Mouse (Mus musculus) forebrain, embryonic 13.5 days (tissue): Measurements from ENCODE around the gene Thnsl2. TPM values are rescaled to one million over a fixed set of nuclear protein-coding genes. Genes with fewer than 3 reads are reported as not detected.

Source experiments
- ATAC-seq: fragments of 200-750 bp; cut with Nextera tagmentation; 2 replicates; pipeline ENCODE4 v1.8.0; 2017
- H3K27ac ChIP-seq: fragments of 300-500 bp; sonication (generic); 2 replicates; pipeline ENCODE4 v1.5.1; 2015; ENCODE audit warnings: inconsistent platforms, mild to moderate bottlenecking, moderate library complexity
- H3K27me3 ChIP-seq: fragments of 300-500 bp; sonication (generic); 2 replicates; pipeline ENCODE4 v1.6.1; 2015; ENCODE audit warnings: mild to moderate bottlenecking, inconsistent platforms
- H3K36me3 ChIP-seq: fragments of 300-500 bp; sonication (generic); 2 replicates; pipeline ENCODE4 v1.6.1; 2015; ENCODE audit warnings: mild to moderate bottlenecking, inconsistent platforms; ENCODE audit not compliant: poor library complexity, severe bottlenecking
- H3K4me1 ChIP-seq: fragments of 300-500 bp; sonication (generic); 2 replicates; pipeline ENCODE4 v1.6.1; 2015; ENCODE audit warnings: inconsistent platforms
- H3K4me2 ChIP-seq: fragments of 300-500 bp; sonication (generic); 2 replicates; pipeline ENCODE4 v1.6.1; 2015; ENCODE audit warnings: inconsistent platforms, mild to moderate bottlenecking, moderate library complexity
- H3K4me3 ChIP-seq: fragments of 300-500 bp; sonication (generic); 2 replicates; pipeline ENCODE4 v1.5.1; 2015; ENCODE audit warnings: mild to moderate bottlenecking, inconsistent platforms
- H3K9ac ChIP-seq: fragments of 300-500 bp; sonication (generic); 2 replicates; pipeline ENCODE4 v1.6.1; 2015; ENCODE audit warnings: mild to moderate bottlenecking, inconsistent platforms
- H3K9me3 ChIP-seq: fragments of 300-500 bp; sonication (generic); replicated peaks from 2 replicates; pipeline ENCODE4 v1.6.1; 2016; ENCODE audit warnings: inconsistent platforms
- WGBS: fragments of 180-500 bp; shearing (Covaris S2); methylation state at CpG from one replicate; pipeline ENCODE4 v1.1.7; 2015; 5-methylcytosine and 5-hydroxymethylcytosine counted together
- polyA plus RNA-seq: library from polyadenylated mRNA; unstranded; fragments of >200 nt; fragmentation: Nextera tagmentation; extraction: Ambion mirVana; gene quantifications from 2 replicates; pipeline ENCODE4 v1.2.1, GENCODE M21; 2015

The Thnsl2 gene
- polyA plus RNA-seq, 1 experiment from 2014 or later: 2.9 TPM

DNA sequence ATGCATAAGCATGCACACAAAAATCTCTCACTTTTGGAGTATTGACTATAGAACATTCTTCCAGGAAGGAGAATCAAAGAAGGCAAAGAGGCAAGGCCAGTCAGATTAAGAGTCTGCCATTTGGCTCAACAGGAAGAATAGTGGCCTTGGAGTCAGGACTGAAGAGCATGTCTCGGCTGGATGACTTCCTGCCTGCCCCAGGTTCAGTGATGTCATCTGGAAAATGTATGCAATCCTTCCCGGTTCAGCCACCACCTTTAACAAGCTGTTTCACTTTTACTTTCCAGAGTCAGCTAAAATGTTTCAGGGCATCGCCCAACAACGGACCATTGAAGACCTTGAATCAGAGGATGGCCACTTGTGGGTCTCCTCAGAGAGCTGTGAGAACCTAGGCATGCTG lies 55.2 kb downstream of the Thnsl2 start:
- no peak overlapping the region for H3K4me2 ChIP-seq
- WGBS: 81% methylated on average over 4 of the region's 4 CpGs
- no peak for ATAC-seq

GRCm38 (mm10) chr6:71083441-71083840 lies 60.8 kb downstream of the Thnsl2 start:
- H3K36me3 ChIP-seq: no peaks in the 10 kb centered on the region
- H3K9ac ChIP-seq: no peak overlapping the region
- WGBS: 86% methylated on average over 7 of the region's 7 CpGs
- no peak overlapping the region for H3K4me3 ChIP-seq
- H3K9me3 ChIP-seq: 0 out of 2 replicates have a peak, but pooled peaks cover 3% of the 10 kb centered on the region
- no peak for ATAC-seq
- H3K4me1 ChIP-seq: no peaks in the 10 kb centered on the region
- no peaks in the 10 kb centered on the region for H3K27me3 ChIP-seq
- H3K27ac ChIP-seq: no peak overlapping the region
- no peak overlapping the region for H3K4me2 ChIP-seq

More for the DNA sequence above, 55.2 kb downstream of the Thnsl2 start:
- Histone ChIP-seq H3K9me3 (0 out of 2 replicates have a peak, but pooled peaks cover 3% of the 10 kb centered on the region), H3K4me3 (no peak overlapping the region), H3K4me1 (no peaks in the 10 kb centered on the region), H3K27ac (no peak overlapping the region), H3K27me3 (no peaks in the 10 kb centered on the region), H3K36me3 (no peaks in the 10 kb centered on the region), H3K9ac (no peak overlapping the region)

DNA sequence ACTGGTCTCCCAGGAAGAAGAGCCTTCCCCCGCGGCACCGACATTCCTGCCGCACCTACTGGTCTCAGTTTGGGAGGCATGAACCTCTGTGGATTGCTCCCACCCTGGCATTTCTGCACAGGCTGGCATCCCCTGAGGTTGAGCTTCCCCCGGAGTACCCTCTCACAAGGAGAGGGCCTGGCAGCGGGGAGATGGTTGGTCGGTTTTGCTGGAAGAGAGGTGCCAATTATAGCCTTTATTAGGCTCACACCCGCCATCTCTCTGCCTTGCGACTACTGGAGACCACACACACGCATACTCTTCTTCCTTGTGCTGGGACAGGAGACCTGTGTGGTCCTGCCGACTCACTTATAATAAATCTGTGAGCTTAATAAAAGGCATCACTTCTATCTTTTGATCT lies 62.2 kb downstream of the Thnsl2 start:
- Histone ChIP-seq H3K9ac (no peak overlapping the region), H3K4me3 (no peak overlapping the region), H3K36me3 (no peaks in the 10 kb centered on the region), H3K4me2 (no peak overlapping the region), H3K27me3 (no peaks in the 10 kb centered on the region), H3K9me3 (0 out of 2 replicates have a peak, but pooled peaks cover 1% of the 10 kb centered on the region), H3K4me1 (no peaks in the 10 kb centered on the region), H3K27ac (no peak overlapping the region)
- WGBS: 63% methylated on average over 11 of the region's 11 CpGs
- no peak for ATAC-seq

DNA sequence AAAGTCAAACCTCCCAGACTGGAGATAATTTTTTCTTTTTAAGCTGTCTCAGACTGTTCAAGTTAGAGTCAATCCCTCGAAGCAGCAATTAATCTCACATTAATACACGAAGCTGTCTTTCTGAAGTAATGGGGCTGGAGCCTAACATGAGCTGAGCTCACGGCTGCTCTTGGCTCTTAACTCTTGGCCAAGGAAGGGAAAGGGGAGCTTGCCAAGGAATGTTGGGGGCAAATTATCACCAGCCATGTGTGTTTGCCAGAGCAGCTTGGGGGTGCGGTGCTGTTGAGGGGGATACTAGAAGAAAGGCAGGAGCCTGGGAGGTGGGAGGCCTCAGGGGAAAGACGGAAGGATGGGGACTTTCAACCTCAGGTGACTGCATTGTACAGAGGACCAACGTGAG lies 63.0 kb downstream of the Thnsl2 start:
- no peak overlapping the region for H3K4me2 ChIP-seq
- H3K9me3 ChIP-seq: no peaks in the 10 kb centered on the region
- H3K4me1 ChIP-seq: no peaks in the 10 kb centered on the region
- H3K27ac ChIP-seq: no peak overlapping the region
- H3K9ac ChIP-seq: no peak overlapping the region
- no peaks in the 10 kb centered on the region for H3K36me3 ChIP-seq
- 71% methylated on average over 6 of the region's 6 CpGs for WGBS
- no peak overlapping the region for H3K4me3 ChIP-seq
- ATAC-seq: peak; percentile 55; the same call in 1 of the 2 replicates
- no peaks in the 10 kb centered on the region for H3K27me3 ChIP-seq

Other genes with a start within 250 kb of the Thnsl2 start
- not detected in 2 replicates for gene Tex37, start 225.5 kb downstream of the Thnsl2 start, polyA plus RNA-seq
- gene Foxi3, start 187.9 kb downstream of the Thnsl2 start, polyA plus RNA-seq: not detected in 2 replicates
- not detected in 2 replicates for gene Fabp1, start 55.4 kb upstream of the Thnsl2 start, polyA plus RNA-seq
- 24.1 and 24.3 TPM in 2 replicates for gene Krcc1, start 127.2 kb upstream of the Thnsl2 start, polyA plus RNA-seq
- gene Smyd1, start 177.8 kb upstream of the Thnsl2 start, polyA plus RNA-seq: 0.05 and 0.98 TPM in 2 replicates
- 0.14 TPM in 1 of 2 replicates, not detected in the other for gene Cd8b1, start 178.3 kb upstream of the Thnsl2 start, polyA plus RNA-seq
- not detected in 2 replicates for gene Cd8a, start 229.0 kb upstream of the Thnsl2 start, polyA plus RNA-seq